Mouse (Mus musculus) lung, embryonic 14.5 days (tissue): ENCODE data around the gene Mfsd2a. TPM values are rescaled to one million over a fixed set of nuclear protein-coding genes. Genes with fewer than 3 reads are reported as not detected.

Source experiments
- ATAC-seq: fragments of 200-750 bp; cut with Nextera tagmentation; 2 replicates; pipeline ENCODE4 v1.8.0; 2017; ENCODE audit warnings: mild to moderate bottlenecking, moderate TSS enrichment, moderate library complexity; ENCODE audit not compliant: insufficient read depth
- DNase-seq: peaks from one replicate; pipeline ENCODE4 v3.0.0-alpha.2; 2015
- H3K27ac ChIP-seq: fragments of 300-500 bp; sonication (generic); 2 replicates; pipeline ENCODE4 v1.5.1; 2014; ENCODE audit warnings: low read depth, mild to moderate bottlenecking, moderate library complexity
- H3K27me3 ChIP-seq: fragments of 300-500 bp; sonication (generic); 2 replicates; pipeline ENCODE4 v1.6.1; 2014; ENCODE audit warnings: low read length, control low read depth; ENCODE audit not compliant: insufficient read depth
- H3K36me3 ChIP-seq: fragments of 300-500 bp; sonication (generic); 2 replicates; pipeline ENCODE4 v1.6.1; 2014; ENCODE audit warnings: control low read depth; ENCODE audit not compliant: insufficient read depth
- H3K4me1 ChIP-seq: fragments of 300-500 bp; sonication (generic); 2 replicates; pipeline ENCODE4 v1.6.1; 2014; ENCODE audit warnings: antibody characterized with exemption, control low read depth; ENCODE audit not compliant: insufficient read depth
- H3K4me2 ChIP-seq: fragments of 300-500 bp; sonication (generic); 2 replicates; pipeline ENCODE4 v1.6.1; 2014; ENCODE audit warnings: mild to moderate bottlenecking
- H3K4me3 ChIP-seq: fragments of 300-500 bp; sonication (generic); 2 replicates; pipeline ENCODE4 v1.5.1; 2014; ENCODE audit warnings: low read depth, low read length
- H3K9ac ChIP-seq: fragments of 300-500 bp; sonication (generic); 2 replicates; pipeline ENCODE4 v1.6.1; 2014
- H3K9me3 ChIP-seq: fragments of 300-500 bp; sonication (generic); 2 replicates; pipeline ENCODE4 v1.6.1; 2016; ENCODE audit warnings: low read depth, low read length, control low read depth
- CTCF ChIP-seq: IDR thresholded peaks from 2 replicates; pipeline ENCODE4 v1.5.1; 2016; ENCODE audit warnings: antibody characterized with exemption, low read depth
- WGBS: fragments of 180-500 bp; shearing (Covaris S2); extraction: QIAGEN DNeasy Blood & Tissue Kit; methylation state at CpG from one replicate; pipeline ENCODE4 v1.1.7; 2014; 5-methylcytosine and 5-hydroxymethylcytosine counted together
- polyA plus RNA-seq: library from polyadenylated mRNA; unstranded; fragments of >200 nt; fragmentation: Nextera tagmentation; extraction: Ambion mirVana; gene quantifications from 2 replicates; pipeline ENCODE4 v1.2.1, GENCODE M21; 2014

Mfsd2a gene
- polyA plus RNA-seq, 1 experiment from 2014 or later = 1.1 TPM

- 76% methylated on average over 4 of the region's 4 CpGs for WGBS
- Histone ChIP-seq H3K4me2 (no peak overlapping the region), H3K9me3 (no peaks in the 10 kb centered on the region), H3K9ac (no peak overlapping the region), H3K27me3 (no peaks in the 10 kb centered on the region), H3K4me3 (no peak overlapping the region), H3K36me3 (no peaks in the 10 kb centered on the region), H3K4me1 (no peaks in the 10 kb centered on the region), H3K27ac (no peak overlapping the region)
- ATAC-seq (no peak), DNase-seq (no peak)
- no peak for TF ChIP-seq CTCF
Measured at GRCm38 (mm10) chr4:122915985-122916384, 45.0 kb downstream of the Mfsd2a start.

DNA sequence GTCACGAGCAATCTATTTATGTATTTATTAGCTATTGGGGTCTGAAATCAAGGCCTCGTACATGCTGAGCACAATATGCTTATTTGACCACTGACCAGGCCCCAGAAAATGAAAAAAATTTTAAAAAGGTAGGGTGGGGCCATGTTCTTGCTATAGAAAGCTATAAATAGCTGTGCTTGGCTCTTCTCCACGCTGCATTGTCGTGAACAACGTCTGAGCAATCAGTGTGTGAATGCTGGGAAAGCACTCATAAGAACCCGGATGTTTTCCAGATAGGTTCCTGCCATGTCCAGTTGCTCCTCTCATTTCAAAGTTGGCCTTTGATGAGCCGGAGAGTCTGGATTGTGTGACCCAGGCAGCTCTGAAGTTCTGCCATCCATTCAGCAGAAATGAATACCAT is 46.8 kb downstream of the Mfsd2a start:
- 68% methylated on average over 7 of the region's 7 CpGs for WGBS
- Histone ChIP-seq H3K36me3 (no peaks in the 10 kb centered on the region), H3K27me3 (no peaks in the 10 kb centered on the region), H3K9me3 (no peaks in the 10 kb centered on the region), H3K27ac (no peak overlapping the region), H3K9ac (no peak overlapping the region), H3K4me1 (no peaks in the 10 kb centered on the region), H3K4me2 (no peak overlapping the region), H3K4me3 (no peak overlapping the region)
- TF ChIP-seq CTCF = no peak
- ATAC-seq (no peak), DNase-seq (no peak)

DNA sequence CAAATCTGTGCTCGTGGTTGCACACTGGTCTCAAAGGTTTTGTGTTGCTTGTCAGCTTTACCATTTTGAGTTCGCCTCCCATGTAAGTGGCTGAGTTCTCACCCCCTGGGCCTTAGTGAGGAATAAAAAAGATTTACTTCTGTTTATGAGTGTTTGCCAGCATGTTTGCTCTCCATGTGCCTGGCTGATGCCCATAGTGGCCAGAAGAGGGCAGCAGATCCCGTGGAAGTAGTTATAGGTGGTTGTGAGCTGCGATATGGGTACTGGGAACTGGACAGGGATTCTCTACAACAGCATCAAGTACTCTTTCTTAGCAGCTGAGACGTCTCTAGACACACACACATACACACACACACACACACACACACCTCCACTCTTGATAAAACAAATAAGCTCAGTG is 48.4 kb downstream of the Mfsd2a start:
- Histone ChIP-seq H3K4me2 (no peak overlapping the region), H3K4me3 (no peak overlapping the region), H3K9me3 (0 out of 2 replicates have a peak, but pooled peaks cover 4% of the 10 kb centered on the region), H3K36me3 (no peaks in the 10 kb centered on the region), H3K27me3 (no peaks in the 10 kb centered on the region), H3K4me1 (no peaks in the 10 kb centered on the region), H3K9ac (no peak overlapping the region), H3K27ac (no peak overlapping the region)
- 60% methylated on average over 5 of the region's 5 CpGs for WGBS
- DNase-seq (peak; percentile 6), ATAC-seq (no peak)
- peak; percentile 57 for TF ChIP-seq CTCF

DNA sequence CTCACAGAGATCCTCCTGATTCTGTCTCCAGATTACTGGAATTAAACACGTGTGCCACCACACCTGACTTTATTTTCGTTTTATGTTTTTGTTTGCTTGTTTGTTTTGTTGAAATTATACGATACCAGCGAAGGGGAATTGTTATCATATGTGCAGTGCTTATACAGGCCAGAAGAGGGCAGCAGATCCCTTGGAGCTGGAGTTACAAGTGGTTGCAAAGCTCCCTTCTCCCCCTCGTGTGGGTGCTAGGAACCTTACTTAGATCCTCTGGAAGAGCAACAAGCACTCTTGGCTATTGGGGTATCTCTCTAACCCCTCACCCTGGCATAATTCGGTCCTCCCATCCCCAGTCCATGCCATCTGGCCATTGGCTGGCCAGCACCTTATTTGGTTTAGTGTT is 50.4 kb downstream of the Mfsd2a start:
- TF ChIP-seq CTCF = peak; percentile 60
- DNase-seq (peak; percentile 44), ATAC-seq (no peak)
- Histone ChIP-seq H3K4me3 (no peak overlapping the region), H3K9me3 (0 out of 2 replicates have a peak, but pooled peaks cover 4% of the 10 kb centered on the region), H3K36me3 (no peaks in the 10 kb centered on the region), H3K4me2 (no peak overlapping the region), H3K4me1 (no peaks in the 10 kb centered on the region), H3K27ac (no peak overlapping the region), H3K27me3 (no peaks in the 10 kb centered on the region), H3K9ac (no peak overlapping the region)
- WGBS = 40% methylated on average over 6 of the region's 6 CpGs

DNA sequence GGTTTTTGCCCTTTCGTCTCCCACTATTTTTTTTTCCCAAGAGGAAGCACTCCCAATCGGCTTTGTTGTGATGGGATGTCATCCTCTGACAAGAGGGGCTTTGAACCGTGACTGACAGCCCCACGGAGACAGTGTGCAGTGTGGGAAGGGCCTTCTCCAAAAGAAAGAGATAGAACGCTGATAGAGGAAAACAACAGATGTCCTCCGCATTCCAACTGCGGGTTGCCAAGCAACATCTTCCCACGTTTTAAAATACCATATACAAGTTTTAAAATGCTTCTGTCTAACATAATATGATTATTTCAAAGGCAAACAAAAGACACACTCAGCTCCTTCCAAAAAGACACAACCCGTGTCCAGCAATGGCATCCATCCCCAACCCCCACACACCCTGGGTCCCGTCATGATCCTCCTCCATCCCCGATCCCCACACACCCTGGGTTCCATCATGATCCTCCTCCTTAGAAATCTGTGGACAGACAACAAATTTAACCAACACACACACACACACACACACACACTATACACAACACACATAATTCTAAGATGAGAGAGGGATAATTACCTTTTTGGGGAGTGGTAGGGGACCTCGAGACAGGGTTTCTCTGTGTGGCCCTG is 51.3 kb downstream of the Mfsd2a start:
- Histone ChIP-seq H3K36me3 (no peaks in the 10 kb centered on the region), H3K9ac (no peak overlapping the region), H3K4me2 (no peak overlapping the region), H3K4me3 (no peak overlapping the region), H3K9me3 (0 out of 2 replicates have a peak, but pooled peaks cover 4% of the 10 kb centered on the region), H3K27me3 (no peaks in the 10 kb centered on the region), H3K4me1 (no peaks in the 10 kb centered on the region), H3K27ac (no peak overlapping the region)
- 53% methylated on average over 12 of the region's 12 CpGs for WGBS
- DNase-seq = no peak
- ATAC-seq = no peak
- no peak for TF ChIP-seq CTCF

GRCm38 (mm10) chr4:122905359-122905758 is 55.6 kb downstream of the Mfsd2a start:
- Histone ChIP-seq H3K4me3 (no peak overlapping the region), H3K4me2 (no peak overlapping the region), H3K4me1 (no peaks in the 10 kb centered on the region), H3K9me3 (0 out of 2 replicates have a peak, but pooled peaks cover 4% of the 10 kb centered on the region), H3K9ac (no peak overlapping the region), H3K27me3 (no peaks in the 10 kb centered on the region), H3K27ac (no peak overlapping the region), H3K36me3 (no peaks in the 10 kb centered on the region)
- no peak for TF ChIP-seq CTCF
- 74% methylated on average over 10 of the region's 10 CpGs for WGBS
- ATAC-seq (no peak), DNase-seq (no peak)

DNA sequence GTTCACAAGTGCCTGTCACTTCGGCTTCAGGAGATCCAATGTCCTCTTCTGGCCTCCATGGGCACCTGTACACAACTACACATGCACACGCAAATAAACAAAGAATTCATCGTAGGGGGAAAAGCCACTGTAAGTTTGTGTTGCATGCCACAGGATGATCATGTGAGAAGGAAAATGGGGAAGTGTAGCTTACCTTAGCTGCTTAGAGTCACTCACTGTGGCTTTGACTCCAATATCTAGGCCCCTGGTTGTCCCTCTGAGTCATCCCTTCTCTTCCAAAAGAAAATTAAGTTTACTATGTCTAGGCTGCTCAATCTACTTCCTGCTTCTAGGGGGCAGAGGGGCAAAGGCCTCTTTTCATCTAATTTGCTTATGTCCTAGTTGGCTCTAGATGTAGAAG is 57.3 kb downstream of the Mfsd2a start:
- no peak for DNase-seq
- H3K36me3 ChIP-seq = no peaks in the 10 kb centered on the region
- ATAC-seq = no peak
- no peak overlapping the region for H3K4me3 ChIP-seq
- H3K4me1 ChIP-seq = no peaks in the 10 kb centered on the region
- H3K27ac ChIP-seq = no peak overlapping the region
- 0 out of 2 replicates have a peak, but pooled peaks cover 4% of the 10 kb centered on the region for H3K9me3 ChIP-seq
- TF ChIP-seq CTCF = no peak
- WGBS = 88% methylated on average over 3 of the region's 3 CpGs
- H3K27me3 ChIP-seq = no peaks in the 10 kb centered on the region
- H3K9ac ChIP-seq = no peak overlapping the region
- no peak overlapping the region for H3K4me2 ChIP-seq
